Mouse (Mus musculus): ENCODE data around the gene Cbx7. TPM values are rescaled to one million over a fixed set of nuclear protein-coding genes. Genes with fewer than 3 reads are reported as not detected.

Cbx7 gene
- polyA plus RNA-seq, 1 experiment from 2014 or later, result 2.8 TPM

DNA sequence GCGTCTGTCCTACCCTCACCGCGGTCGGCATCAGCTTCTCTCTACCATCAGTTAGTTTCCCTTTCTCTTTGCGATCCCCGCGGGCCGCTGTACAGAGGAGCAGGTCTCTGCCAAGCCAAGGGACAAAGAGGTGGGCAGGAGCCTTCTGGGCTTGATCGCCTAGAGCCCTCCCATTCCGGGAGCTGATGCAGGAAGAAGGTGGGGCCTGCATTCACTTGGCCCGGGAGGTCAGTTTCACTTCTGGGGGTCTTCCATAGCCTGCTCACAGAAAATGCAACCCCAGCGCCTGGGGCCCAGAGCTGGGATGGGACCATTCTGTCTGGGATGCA, 78.7 kb downstream of the Cbx7 start:
- Histone ChIP-seq H3K36me3 (replicated peaks) (no peaks in the 10 kb centered on the region), H3K4me1 (peaks cover 23% of the 10 kb centered on the region), H3K27me3 (ENCODE audit: poor library complexity, severe bottlenecking) (peaks cover 34% of the 10 kb centered on the region), H3K27ac (peak overlapping the region; percentile 74), H3K4me3 (peak overlapping the region; percentile 51), H3K9me3 (no peaks in the 10 kb centered on the region)
- 0% methylated on average over 12 of the region's 12 CpGs for WGBS
- peak; percentile 55 for DNase-seq (ENCODE audit: extremely low spot score, low spot score)

DNA sequence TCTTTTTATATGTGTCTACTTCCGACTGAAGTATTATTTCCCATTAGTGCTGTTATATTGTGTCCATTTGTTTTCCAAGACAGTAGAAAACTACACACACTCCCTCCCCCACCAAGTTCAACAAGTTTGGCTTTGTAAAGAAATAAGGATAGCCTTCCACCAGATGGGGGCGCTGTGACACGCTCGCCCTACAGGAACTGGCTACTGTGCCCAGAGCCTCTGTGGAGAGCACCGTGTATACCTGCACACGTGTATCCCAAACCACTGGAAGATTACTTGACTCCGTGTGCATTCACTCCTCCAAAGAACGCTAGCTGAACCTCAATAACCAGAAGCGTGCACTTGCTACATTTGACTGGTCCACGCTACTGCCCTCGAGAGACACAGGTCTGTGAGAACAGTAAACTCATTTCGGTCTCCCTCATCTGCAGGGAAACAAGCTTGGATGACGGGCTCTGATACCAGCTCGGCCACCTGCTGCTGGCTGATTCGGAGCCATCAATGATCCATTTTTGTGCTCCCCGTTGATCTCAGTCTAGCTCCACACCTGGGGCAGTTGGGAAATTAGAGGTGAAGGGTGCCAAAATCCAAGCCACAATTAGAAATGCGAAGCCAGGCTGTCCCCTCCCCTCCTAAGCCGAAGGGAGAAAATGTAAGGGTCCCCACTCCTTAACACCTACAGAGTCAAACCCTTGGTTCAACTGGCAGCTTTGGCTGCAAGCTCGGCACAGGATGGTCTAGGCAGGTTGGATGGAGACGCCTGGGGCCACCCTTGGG, 79.3 kb downstream of the Cbx7 start, which contains the start of gene Apobec3:
Apobec3 (plus strand) TSS at position 224 of the 777 bp plus-strand sequence.
- DNase-seq (ENCODE audit: extremely low spot score, low spot score), result peak; percentile 72
- Histone ChIP-seq H3K27me3 (ENCODE audit: poor library complexity, severe bottlenecking) (peaks cover 34% of the 10 kb centered on the region), H3K27ac (peak within 1 kb of the TSS; percentile 74), H3K9me3 (no peaks in the 10 kb centered on the region), H3K4me3 (peak within 1 kb of the TSS; percentile 51), H3K36me3 (replicated peaks) (no peaks in the 10 kb centered on the region), H3K4me1 (peaks cover 23% of the 10 kb centered on the region)
- 2% methylated on average over 20 of the region's 20 CpGs for WGBS

DNA sequence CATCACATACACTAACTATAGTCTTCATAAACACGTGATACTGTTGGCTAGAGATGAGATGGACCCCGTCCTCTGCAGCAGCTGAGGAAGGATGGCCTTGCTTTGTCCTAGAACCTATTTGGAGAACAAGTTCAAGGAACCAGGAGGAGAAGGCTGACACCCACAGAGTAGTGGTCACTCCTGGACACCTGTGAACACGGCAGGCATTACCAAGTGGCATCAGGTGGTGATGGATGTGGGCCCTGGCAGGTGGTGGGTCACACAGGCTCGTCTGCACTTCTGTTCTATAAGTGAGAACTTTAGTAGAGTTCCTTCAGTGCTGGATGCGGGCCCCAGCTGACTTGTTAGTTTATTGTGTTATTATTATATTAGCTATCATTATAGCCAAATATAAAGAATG, 86.1 kb downstream of the Cbx7 start:
- 87% methylated on average over 5 of the region's 5 CpGs for WGBS
- Histone ChIP-seq H3K4me1 (peaks cover 11% of the 10 kb centered on the region), H3K36me3 (replicated peaks) (no peaks in the 10 kb centered on the region), H3K9me3 (no peaks in the 10 kb centered on the region), H3K4me3 (no peak overlapping the region), H3K27me3 (ENCODE audit: poor library complexity, severe bottlenecking) (peaks cover 12% of the 10 kb centered on the region; the same call in 1 of the 2 replicates), H3K27ac (no peak overlapping the region)
- no peak for DNase-seq (ENCODE audit: extremely low spot score, low spot score)

DNA sequence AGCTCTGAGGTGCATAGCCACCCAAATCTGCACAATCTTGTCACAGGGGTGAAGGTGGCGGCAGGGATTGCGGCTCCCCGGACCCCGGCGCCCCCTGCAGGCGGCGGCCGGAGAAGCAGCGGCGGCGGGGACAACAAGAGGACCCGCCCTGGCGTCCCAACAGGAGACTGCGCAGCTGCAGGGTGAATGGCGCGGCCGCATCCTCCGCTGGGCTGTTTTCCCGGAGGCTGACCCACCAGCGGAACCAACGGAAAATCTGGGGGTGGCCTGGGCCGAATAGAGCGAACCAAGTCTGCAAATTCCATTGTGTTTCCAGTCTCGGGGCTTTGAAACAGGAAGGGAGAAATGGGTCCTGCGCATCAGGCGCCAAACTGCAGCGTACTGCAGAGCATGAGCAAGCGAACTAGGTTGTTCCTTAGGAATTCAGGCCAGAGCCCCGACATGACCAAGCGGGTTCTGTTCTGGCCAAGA, 87.5 kb downstream of the Cbx7 start:
- WGBS, result under 1% methylated on average over 30 of the region's 30 CpGs
- Histone ChIP-seq H3K27me3 (ENCODE audit: poor library complexity, severe bottlenecking) (peaks cover 12% of the 10 kb centered on the region; the same call in 1 of the 2 replicates), H3K27ac (peak overlapping the region; percentile 91), H3K9me3 (no peaks in the 10 kb centered on the region), H3K4me3 (peak overlapping the region; percentile 60), H3K36me3 (replicated peaks) (no peaks in the 10 kb centered on the region), H3K4me1 (peaks cover 11% of the 10 kb centered on the region)
- DNase-seq (ENCODE audit: extremely low spot score, low spot score), result peak; percentile 91

DNA sequence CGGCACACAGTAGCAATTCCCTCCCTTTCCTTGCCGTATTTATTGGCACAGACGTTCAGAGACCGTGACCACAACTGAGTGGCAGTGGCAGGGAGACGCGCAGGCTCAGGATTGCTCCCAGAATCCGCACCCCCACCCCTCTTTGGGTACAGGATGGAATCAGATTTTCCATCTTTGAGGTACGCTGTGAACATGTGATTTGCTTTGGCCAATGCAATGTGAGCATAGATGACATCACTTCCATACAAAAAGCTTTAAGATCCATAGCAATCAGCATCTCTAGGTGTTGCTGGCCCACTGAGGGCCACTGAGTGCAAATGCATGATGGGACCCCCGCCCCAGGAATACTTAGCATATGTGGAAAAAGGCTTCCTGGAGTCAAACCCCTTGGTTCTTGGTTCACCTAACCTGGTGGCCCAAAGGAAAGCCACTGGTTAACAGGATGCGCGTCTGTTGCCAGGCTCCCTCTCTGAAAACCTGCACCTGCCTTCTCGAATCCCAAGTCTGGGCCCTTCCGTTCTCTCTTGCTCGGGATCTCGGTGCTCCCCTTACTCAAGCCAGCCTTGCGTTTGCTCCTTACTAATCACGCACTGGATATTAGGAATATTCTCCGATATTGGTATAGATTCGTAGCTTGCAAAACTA, 88.2 kb downstream of the Cbx7 start:
- Histone ChIP-seq H3K4me1 (peaks cover 11% of the 10 kb centered on the region), H3K4me3 (peak overlapping the region; percentile 60), H3K27ac (peak overlapping the region; percentile 91; the same call in 1 of the 2 replicates), H3K9me3 (no peaks in the 10 kb centered on the region), H3K27me3 (ENCODE audit: poor library complexity, severe bottlenecking) (peaks cover 12% of the 10 kb centered on the region; the same call in 1 of the 2 replicates), H3K36me3 (replicated peaks) (no peaks in the 10 kb centered on the region)
- DNase-seq (ENCODE audit: extremely low spot score, low spot score), result no peak
- 33% methylated on average over 19 of the region's 19 CpGs for WGBS

DNA sequence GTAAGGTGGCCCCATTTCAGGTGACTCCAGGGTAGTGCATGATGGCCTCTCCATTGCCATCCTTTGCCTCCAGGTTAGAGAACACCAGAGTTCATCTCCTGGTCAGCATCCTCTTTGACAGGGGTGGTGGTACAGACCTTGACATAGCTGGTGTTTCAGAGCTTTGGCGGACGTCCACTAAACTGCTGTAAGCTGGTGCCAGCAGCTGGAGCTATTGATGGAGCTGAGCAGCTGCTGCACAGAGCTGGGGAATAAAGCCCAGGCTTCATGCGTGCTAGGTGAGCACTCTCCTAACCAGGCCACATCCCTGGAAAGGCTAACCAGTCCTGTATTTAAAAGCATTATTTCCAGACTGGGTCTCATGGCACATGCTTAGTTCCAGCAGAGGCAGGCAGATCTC, 90.4 kb downstream of the Cbx7 start:
- H3K27ac ChIP-seq, result no peak overlapping the region
- H3K9me3 ChIP-seq, result no peaks in the 10 kb centered on the region
- peaks cover 11% of the 10 kb centered on the region for H3K4me1 ChIP-seq
- no peak overlapping the region for H3K4me3 ChIP-seq
- 88% methylated on average over 3 of the region's 3 CpGs for WGBS
- H3K27me3 ChIP-seq (ENCODE audit: poor library complexity, severe bottlenecking), result peaks cover 12% of the 10 kb centered on the region; the same call in 1 of the 2 replicates
- no peaks in the 10 kb centered on the region for H3K36me3 ChIP-seq (replicated peaks)
- no peak for DNase-seq (ENCODE audit: extremely low spot score, low spot score)

DNA sequence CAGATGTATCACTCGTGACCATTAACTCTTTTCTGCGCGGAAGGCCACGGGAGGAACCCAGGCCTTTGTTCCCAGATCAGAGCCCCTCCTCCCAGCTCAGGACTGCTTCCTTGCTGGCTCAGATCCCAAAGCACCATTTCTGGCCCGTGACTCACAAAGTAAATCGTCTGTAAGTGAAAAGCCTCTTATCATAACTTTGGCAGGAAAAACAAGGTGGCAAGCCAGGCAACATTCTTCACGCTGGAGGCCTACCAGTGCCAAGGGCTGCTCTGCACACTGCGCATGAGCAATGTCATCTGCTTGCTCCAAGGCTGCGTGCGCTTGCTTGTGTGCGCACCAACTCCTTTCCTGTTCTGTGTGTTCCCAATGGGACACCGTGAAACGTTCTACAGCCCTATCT, 91.6 kb downstream of the Cbx7 start:
- Histone ChIP-seq H3K4me1 (peaks cover 11% of the 10 kb centered on the region), H3K9me3 (no peaks in the 10 kb centered on the region), H3K27me3 (ENCODE audit: poor library complexity, severe bottlenecking) (peaks cover 12% of the 10 kb centered on the region; the same call in 1 of the 2 replicates), H3K27ac (no peak overlapping the region), H3K36me3 (replicated peaks) (no peaks in the 10 kb centered on the region), H3K4me3 (no peak overlapping the region)
- no peak for DNase-seq (ENCODE audit: extremely low spot score, low spot score)
- WGBS, result 73% methylated on average over 13 of the region's 13 CpGs

DNA sequence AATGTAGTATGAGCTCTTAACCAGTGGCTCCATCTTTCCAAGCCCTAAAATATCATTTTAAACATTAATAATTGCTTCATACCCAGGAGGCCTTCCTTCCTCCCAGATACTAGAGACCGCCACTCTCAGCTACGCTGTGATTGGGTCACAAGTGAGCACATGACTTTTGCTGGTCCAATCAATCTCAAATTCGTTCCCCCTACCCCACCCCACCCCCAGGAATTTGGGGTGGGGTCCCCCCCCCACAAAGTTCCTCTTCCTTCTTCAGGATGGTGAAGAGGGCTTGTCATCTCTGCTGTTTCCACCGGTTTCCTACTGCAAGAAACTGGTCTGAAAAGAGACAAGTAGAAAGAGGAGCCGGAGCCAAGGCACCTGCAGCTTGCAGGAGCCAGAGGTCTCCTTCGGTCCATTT, 92.2 kb downstream of the Cbx7 start:
- no peak overlapping the region for H3K4me3 ChIP-seq
- 79% methylated on average over 6 of the region's 6 CpGs for WGBS
- H3K4me1 ChIP-seq, result peaks cover 11% of the 10 kb centered on the region
- H3K36me3 ChIP-seq (replicated peaks), result no peaks in the 10 kb centered on the region
- H3K27me3 ChIP-seq (ENCODE audit: poor library complexity, severe bottlenecking), result peaks cover 12% of the 10 kb centered on the region; the same call in 1 of the 2 replicates
- no peak for DNase-seq (ENCODE audit: extremely low spot score, low spot score)
- H3K9me3 ChIP-seq, result no peaks in the 10 kb centered on the region
- H3K27ac ChIP-seq, result no peak overlapping the region

DNA sequence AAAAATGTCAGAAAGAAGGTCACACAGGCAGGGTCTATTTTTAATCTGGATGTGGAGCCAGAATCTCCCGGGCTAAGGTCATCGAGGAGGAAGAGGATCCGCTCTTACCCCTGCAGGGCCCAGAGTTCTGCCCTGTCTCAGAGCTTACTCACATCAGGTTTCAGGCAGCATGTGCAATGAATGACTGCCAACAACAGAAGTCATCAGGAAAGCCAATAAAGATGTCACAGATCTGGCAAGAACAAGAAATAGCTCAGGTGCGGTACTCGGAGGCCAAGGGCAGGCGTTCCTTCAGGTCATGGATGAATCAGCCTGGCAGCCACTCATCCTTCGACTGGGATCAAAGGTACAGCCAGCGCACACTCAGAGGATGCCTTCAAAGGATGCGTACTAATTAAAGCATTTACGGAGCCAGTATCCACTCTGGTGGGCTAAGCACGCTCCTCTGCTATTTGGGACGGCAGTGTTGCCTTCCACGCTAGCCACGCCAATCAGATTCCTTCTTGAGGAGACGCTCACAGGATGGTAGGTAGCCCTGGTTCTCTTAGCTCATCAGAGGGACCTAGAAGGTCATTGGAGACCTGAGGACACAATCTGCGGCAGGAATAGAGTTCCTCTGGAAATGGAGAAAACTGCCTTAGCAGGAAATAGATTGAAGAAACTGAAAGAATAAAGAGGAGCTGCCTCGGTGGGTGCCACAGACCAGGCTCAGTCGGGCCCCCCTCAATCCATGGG, 95.5 kb downstream of the Cbx7 start:
- WGBS, result 94% methylated on average over 18 of the region's 18 CpGs
- DNase-seq (ENCODE audit: extremely low spot score, low spot score), result no peak
- Histone ChIP-seq H3K27ac (no peak overlapping the region), H3K4me1 (no peaks in the 10 kb centered on the region), H3K9me3 (no peaks in the 10 kb centered on the region), H3K27me3 (ENCODE audit: poor library complexity, severe bottlenecking) (no peaks in the 10 kb centered on the region), H3K4me3 (no peak overlapping the region), H3K36me3 (replicated peaks) (no peaks in the 10 kb centered on the region)

DNA sequence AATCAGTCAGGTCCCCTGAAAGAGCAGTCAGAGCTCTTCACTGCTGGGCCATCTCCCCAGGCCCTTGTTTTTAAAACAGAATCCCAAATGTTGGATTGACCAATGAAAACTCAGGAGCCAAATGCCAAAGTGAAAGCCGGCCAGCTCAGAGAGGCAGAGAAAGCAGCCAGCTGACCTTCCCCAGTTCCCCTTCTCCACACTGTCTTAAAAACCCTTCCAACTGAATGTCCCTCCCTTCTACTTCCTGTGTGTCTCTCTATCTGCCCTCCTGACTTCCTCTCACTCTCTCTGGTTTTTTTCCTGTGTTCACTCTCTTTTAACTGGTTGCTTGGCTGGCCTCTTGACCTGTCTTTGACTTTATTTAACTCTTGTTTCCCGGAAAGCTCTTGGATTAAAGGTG, 96.9 kb downstream of the Cbx7 start:
- H3K36me3 ChIP-seq (replicated peaks), result no peaks in the 10 kb centered on the region
- H3K4me1 ChIP-seq, result no peaks in the 10 kb centered on the region
- peaks cover 6% of the 10 kb centered on the region for H3K9me3 ChIP-seq
- no peak overlapping the region for H3K4me3 ChIP-seq
- DNase-seq (ENCODE audit: extremely low spot score, low spot score), result no peak
- no peak overlapping the region for H3K27ac ChIP-seq
- H3K27me3 ChIP-seq (ENCODE audit: poor library complexity, severe bottlenecking), result no peaks in the 10 kb centered on the region
- WGBS, result 78% methylated on average over 2 of the region's 2 CpGs

DNA sequence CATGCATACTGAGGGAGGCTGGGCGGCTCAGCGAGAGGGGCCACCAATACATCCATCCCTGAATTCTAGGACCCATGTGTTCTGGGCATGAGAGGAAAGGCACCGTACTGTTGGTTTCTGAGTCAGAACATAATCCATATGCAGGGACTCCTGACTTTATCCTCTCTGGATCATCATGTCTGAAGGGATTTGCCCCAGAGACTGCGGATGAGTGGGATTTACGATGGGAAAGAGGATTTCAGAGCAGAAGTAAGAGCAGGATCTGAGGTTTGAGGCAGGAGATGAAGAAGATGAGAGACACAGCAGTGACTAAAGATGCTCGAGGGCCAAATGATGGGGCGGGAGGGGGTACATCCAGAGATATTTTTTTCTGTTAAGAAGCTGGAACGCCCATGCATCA, 97.4 kb downstream of the Cbx7 start:
- no peak overlapping the region for H3K4me3 ChIP-seq
- H3K9me3 ChIP-seq, result peaks cover 6% of the 10 kb centered on the region
- H3K4me1 ChIP-seq, result no peaks in the 10 kb centered on the region
- 93% methylated on average over 8 of the region's 8 CpGs for WGBS
- DNase-seq (ENCODE audit: extremely low spot score, low spot score), result no peak
- no peak overlapping the region for H3K27ac ChIP-seq
- H3K36me3 ChIP-seq (replicated peaks), result no peaks in the 10 kb centered on the region
- no peaks in the 10 kb centered on the region for H3K27me3 ChIP-seq (ENCODE audit: poor library complexity, severe bottlenecking)

DNA sequence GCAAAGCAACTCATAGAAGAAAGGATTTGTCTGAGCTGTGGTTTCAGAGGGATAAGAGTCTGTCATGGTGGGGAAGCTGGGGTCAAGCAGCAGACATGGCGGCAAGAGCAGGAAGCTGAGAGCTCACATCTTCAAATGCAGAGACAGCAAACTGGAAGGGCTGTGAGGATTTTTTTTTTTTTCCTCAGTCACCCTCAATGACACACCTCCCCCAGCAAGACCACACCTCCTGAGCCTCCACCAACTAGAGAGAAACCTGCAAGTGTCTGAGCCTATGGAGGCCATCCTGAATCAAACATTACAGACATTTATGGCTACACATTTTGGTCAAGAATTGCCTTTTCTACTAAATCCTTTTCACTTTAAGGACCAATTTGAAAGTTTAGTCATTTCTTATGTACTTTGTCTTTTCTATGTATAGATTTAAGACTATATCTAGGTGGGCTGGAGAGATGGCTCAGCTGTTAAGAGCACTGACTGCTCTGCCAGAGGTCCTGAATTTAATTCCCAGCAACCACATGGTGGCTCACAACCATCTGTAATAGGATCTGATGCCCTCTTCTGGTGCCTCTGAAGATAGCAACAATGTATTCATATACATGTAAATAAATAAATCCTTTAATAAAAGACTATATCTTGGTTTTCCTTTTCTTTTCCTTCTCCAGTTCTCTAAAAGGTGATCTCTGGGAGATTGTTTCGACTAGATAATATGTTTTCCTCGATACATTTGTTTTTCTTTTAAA, 103.5 kb downstream of the Cbx7 start:
- Histone ChIP-seq H3K27ac (no peak overlapping the region), H3K36me3 (replicated peaks) (no peaks in the 10 kb centered on the region), H3K4me1 (no peaks in the 10 kb centered on the region), H3K4me3 (no peak overlapping the region), H3K9me3 (peaks cover 6% of the 10 kb centered on the region), H3K27me3 (ENCODE audit: poor library complexity, severe bottlenecking) (no peaks in the 10 kb centered on the region)
- DNase-seq (ENCODE audit: extremely low spot score, low spot score), result no peak
- WGBS, result 88% methylated on average over 3 of the region's 3 CpGs
